Mouse (Mus musculus): Measurements from ENCODE around the gene Klc4. TPM values are rescaled to one million over a fixed set of nuclear protein-coding genes. Genes with fewer than 3 reads are reported as not detected.
A peak's percentile ranks its signal among the peaks of the same experiment; 100 is the strongest.

Gene Klc4
- total RNA-seq, 4 experiments from 2014 or later = 13.2 to 14.4 (median 13.5) TPM

- no peak for DNase-seq (ENCODE audit: low spot score in 2 of 2)
These were observed 6.1 kb upstream of the Klc4 start for GRCm38 (mm10) chr17:46651755-46652547.

DNA sequence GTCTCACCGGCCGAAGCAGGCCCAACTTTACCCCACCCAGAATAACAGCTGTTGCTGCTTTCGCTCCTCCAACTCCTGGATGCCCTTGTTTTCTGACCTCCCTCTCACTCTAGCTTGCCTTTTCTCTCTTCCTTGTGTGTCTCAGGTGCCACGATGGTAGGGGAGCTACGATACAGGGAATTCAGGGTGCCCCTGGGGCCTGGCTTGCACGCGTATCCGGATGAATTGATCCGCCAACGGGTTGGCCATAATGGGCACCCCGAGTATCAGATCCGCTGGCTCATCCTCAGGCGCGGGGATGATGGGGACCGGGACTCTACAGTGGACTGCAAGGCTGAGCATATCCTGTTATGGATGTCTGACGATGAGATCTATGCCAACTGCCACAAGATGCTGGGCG, 5.5 kb upstream of the Klc4 start:
- no peak for DNase-seq (ENCODE audit: low spot score in 2 of 2)

- DNase-seq (ENCODE audit: low spot score in 2 of 2) = peak; percentile 79 to 86
These were observed 4.6 kb upstream of the Klc4 start, which contains the start of gene Cul7 for GRCm38 (mm10) chr17:46650232-46651031. Gene Cul7 (plus strand): TSS chr17:46650337.

DNA sequence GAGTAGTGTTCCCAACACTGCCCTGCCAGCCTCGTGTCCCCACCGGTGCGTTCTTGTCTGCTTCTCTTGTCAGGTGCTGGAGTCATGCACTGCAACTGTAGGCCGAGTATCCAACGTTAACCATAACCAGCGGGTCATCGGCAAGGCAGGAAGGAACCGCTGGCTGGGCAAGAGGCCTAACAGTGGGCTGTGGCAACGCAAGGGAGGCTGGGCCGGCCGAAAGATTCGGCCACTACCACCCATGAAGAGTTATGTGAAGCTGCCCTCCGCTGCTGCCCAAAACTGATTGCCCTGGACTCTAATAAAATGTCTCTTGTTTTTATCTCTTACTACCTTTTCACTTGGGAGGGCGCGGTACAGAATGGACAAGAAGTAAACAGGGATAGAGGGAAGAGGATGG, 4.0 kb upstream of the Klc4 start:
- DNase-seq (ENCODE audit: low spot score in 2 of 2) = no peak

- DNase-seq (ENCODE audit: low spot score in 2 of 2) = no peak
These were observed 2.6 kb upstream of the Klc4 start for GRCm38 (mm10) chr17:46648436-46648835.

DNA sequence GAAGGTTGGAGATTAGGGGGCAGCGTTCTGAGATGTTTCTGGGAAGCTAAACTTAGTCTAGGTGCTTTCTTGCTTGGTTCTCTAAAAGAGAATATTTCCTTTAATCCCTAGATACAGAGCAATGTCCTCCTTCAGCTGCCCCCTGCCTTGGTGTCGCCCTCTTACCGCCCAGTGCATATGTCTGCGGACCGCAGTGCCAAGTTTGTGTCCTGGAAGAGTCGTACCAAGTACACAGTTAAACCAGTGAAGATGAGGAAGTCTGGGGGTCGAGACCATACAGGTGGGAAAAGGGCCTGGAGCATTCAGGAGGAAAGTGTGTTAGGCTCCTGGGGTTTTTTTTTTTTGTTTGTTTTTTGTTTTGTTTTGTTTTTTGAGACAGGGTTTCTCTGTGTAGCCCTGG, 1.5 kb upstream of the Klc4 start:
- no peak for DNase-seq (ENCODE audit: low spot score in 2 of 2)

- DNase-seq (ENCODE audit: low spot score in 2 of 2) = no peak
These were observed 470 bp upstream of the Klc4 start for GRCm38 (mm10) chr17:46646322-46646662.

DNA sequence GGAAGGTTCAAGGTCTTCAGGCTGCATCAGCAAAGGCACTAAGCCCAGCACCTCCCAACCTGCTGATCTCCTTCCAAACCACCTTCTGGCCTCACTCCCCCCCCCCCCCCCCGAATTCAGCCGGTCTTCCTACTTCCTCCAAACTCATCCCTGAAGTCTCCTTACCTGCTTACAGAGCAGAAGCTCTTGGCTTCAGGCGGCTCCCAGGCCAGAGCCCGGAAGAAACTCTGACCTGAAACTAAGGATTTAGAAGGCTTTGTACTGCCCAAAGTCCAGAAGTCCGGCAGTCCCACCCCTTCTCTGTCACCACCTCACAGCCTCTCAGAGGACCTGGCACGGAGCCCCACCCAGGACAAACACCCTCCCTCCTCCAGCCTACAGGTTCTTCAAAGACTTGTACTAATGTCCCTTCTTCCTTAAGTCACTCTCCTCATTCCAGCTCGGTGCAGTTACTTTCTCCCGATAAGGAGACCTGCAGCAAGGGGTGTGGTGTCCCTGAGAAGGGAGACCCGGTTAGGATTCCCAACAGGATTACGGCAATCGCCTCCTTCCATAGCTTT, 826 bp downstream of the Klc4 start:
- DNase-seq (ENCODE audit: low spot score in 2 of 2) = peak in 1 of 2 experiments; percentile 30

DNA sequence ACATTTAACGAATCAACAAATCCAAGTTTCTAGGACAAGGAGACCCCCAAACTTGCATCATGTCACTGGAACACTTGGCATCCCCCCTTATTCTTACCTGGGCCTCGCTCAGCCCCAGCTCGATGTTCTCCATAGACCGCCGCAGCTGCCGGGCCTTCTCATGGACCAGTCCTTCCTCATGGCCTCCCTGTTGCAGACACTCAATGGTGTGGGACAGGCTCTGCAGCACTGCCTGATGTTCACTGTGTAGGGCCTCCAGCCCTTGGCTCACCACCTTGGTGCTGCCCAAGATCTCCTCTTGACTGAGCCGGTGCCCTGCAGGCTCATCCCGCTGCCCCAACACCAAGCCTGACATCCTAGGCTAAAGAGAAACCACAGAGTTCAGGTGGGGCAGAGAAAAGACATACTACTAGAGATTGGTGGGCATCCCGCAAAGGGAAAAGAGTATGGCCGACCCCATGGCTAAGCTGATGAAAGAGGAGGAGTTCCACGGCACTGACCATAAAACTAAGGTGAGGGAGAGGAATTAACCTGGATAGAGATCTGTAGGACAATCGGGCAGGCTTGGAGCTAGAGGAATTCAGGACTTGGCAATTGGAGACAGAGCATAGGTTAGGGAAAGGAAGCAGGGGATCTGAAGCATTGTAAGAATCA, 1.5 kb downstream of the Klc4 start:
- DNase-seq (ENCODE audit: low spot score in 2 of 2) = no peak

- DNase-seq (ENCODE audit: low spot score in 2 of 2) = no peak
These were observed 3.8 kb downstream of the Klc4 start for GRCm38 (mm10) chr17:46642060-46642459.

- no peak for DNase-seq (ENCODE audit: low spot score in 2 of 2)
These were observed 5.9 kb downstream of the Klc4 start for GRCm38 (mm10) chr17:46639929-46640328.

- DNase-seq (ENCODE audit: low spot score in 2 of 2) = peak; percentile 37 to 43
These were observed 8.8 kb downstream of the Klc4 start for GRCm38 (mm10) chr17:46636831-46637523.

- no peak for DNase-seq (ENCODE audit: low spot score in 2 of 2)
These were observed 16.0 kb downstream of the Klc4 start for GRCm38 (mm10) chr17:46629685-46630441.

GRCm38 (mm10) chr17:46628791-46629684, 16.8 kb downstream of the Klc4 start, which contains the start of gene Ptk7:
Gene Ptk7 (minus strand): TSS chr17:46629504.
- no peak for DNase-seq (ENCODE audit: low spot score in 2 of 2)

DNA sequence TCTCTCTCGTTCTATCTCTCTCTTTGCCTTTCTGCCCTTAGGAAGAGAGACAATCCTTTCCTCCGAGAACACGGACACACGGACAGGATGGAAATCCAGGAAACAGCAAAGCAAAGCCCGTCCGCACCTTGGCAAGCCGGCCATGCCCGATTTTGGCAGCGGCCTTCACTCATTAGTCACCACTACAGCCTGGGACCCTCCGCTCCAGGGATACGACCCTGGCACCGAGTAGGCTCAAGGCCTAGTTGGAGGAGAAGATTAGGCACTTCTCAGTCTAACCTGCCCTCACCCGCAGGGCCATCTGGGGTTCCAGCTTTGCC, 17.4 kb downstream of the Klc4 start:
- no peak for DNase-seq (ENCODE audit: low spot score in 2 of 2)

GRCm38 (mm10) chr17:46627409-46627808, 18.4 kb downstream of the Klc4 start:
- no peak for DNase-seq (ENCODE audit: low spot score in 2 of 2)

- no peak for DNase-seq (ENCODE audit: low spot score in 2 of 2)
These were observed 21.2 kb downstream of the Klc4 start for GRCm38 (mm10) chr17:46624598-46624997.

GRCm38 (mm10) chr17:46623819-46624557, 21.8 kb downstream of the Klc4 start:
- DNase-seq (ENCODE audit: low spot score in 2 of 2) = no peak

DNA sequence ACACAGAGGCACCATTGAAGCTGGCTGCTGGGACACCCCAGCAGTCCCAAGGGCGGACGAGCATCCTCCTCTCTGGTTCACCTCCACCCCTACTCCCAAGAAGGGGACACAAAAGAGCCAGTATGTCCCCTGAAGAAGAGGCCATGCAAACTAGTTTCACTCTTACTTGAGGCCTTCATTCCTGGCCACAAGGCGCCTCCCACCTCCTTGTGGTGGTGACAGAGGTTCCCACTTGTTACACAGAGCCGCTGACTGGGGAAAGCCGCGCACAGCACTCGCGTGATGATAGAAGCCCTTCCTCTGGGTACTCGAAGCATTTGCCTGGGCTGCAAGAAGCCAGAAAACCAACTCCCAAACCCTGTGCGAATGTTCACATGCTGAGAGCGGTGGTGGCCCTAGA, 23.6 kb downstream of the Klc4 start:
- DNase-seq (ENCODE audit: low spot score in 2 of 2) = no peak
